Mouse (Mus musculus): Measurements from ENCODE around the gene Prnd. TPM values are rescaled to one million over a fixed set of nuclear protein-coding genes. Genes with fewer than 3 reads are reported as not detected.

Prnd gene
- polyA plus RNA-seq, 1 experiment from 2014 or later, result 19.0 TPM

GRCm38 (mm10) chr2:132005445-132005844 lies 54.8 kb downstream of the Prnd start:
- H3K4me2 ChIP-seq, result no peak overlapping the region
- H3K9me3 ChIP-seq, result no peaks in the 10 kb centered on the region
- no peak overlapping the region for H3K27ac ChIP-seq (replicated peaks)
- no peaks in the 10 kb centered on the region for H3K27me3 ChIP-seq (replicated peaks)
- peaks cover 10% of the 10 kb centered on the region; the same call in 1 of the 2 replicates for H3K36me3 ChIP-seq
- no peak overlapping the region for H3K9ac ChIP-seq
- 76% methylated on average over 4 of the region's 4 CpGs for WGBS
- ATAC-seq (ENCODE audit: extremely low read depth, insufficient number of reproducible peaks, low FRiP score, low TSS enrichment), result no peak
- peaks cover 25% of the 10 kb centered on the region for H3K4me1 ChIP-seq
- H3K4me3 ChIP-seq, result no peak overlapping the region

Other genes starting within 250 kb of the Prnd start
- not detected in 2 replicates for gene Erv3, start 91.1 kb upstream of the Prnd start, polyA plus RNA-seq (2015; fragmentation: Nextera tagmentation; extraction: Ambion mirVana)
- 82.0 and 91.8 TPM in 2 replicates for gene Prnp, start 40.9 kb upstream of the Prnd start, polyA plus RNA-seq (2015; fragmentation: Nextera tagmentation; extraction: Ambion mirVana)
- gene Prn, start 40.9 kb upstream of the Prnd start, polyA plus RNA-seq (2015; fragmentation: Nextera tagmentation; extraction: Ambion mirVana), result not detected in 2 replicates
- 5.5 and 5.8 TPM in 2 replicates for gene Rassf2, start 79.4 kb downstream of the Prnd start, polyA plus RNA-seq (2015; fragmentation: Nextera tagmentation; extraction: Ambion mirVana)
- 8.7 and 9.2 TPM in 2 replicates for gene Slc23a2, start 194.2 kb downstream of the Prnd start, polyA plus RNA-seq (2015; fragmentation: Nextera tagmentation; extraction: Ambion mirVana)